ENCODE assay signal across 8 mouse cellular contexts in the genomic region with DNA sequence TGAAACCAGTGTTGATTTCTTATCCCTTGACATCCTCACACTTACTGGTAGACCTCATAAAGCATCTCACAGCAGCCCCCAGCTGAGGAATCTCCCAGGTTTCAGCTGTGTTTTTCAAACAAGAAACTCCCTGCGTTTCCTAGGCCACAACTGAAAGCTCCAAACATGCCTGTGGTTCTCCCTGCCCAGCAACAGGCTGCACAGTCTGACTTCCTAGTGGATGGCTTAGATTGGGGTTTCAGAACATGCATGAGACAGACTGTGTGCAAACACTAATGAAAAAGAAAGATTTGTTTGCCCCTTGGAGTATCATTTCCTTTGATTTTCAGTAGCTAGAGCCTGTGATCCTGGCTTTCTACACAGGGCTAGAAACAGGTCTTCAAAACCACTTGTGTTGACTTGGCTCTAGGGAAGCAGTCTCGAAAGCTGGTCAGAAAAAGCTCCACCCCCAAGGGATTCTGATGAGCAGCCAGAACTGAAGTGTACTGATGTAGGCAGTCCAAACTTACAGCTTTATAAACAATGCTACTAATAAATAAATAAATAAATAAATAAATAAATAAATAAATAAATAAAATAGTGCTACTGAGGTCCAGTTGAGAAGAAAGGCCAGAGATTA. TPM values are rescaled to one million over a fixed set of nuclear protein-coding genes. Genes with fewer than 3 reads are reported as not detected.
DNase-seq lines count a peak whose midpoint lies in the region; ATAC-seq and TF ChIP-seq lines count a peak whose summit lies in the region.

A gene (minus strand): TSS at position 68 of the 619 bp plus-strand sequence.

- H3K9ac ChIP-seq in kidney, postnatal 0 days (ENCODE audit: low read depth, low read length) = no peak within 1 kb of the TSS
- H3K9ac ChIP-seq in stomach, embryonic 15.5 days = no peak within 1 kb of the TSS

- no peak within 1 kb of the TSS for H3K4me2 ChIP-seq in kidney, postnatal 0 days (ENCODE audit: low read length)
- H3K4me2 ChIP-seq in stomach, embryonic 15.5 days = no peak within 1 kb of the TSS

- H3K27me3 ChIP-seq in kidney, postnatal 0 days (ENCODE audit: insufficient read depth, low read length) = no peaks in the 10 kb centered on the region
- H3K27me3 ChIP-seq in heart, embryonic 10.5 days (ENCODE audit: insufficient read depth, poor library complexity, severe bottlenecking) = no peaks in the 10 kb centered on the region
- H3K27me3 ChIP-seq in stomach, embryonic 15.5 days (replicated peaks) = no peaks in the 10 kb centered on the region

- no peak within 1 kb of the TSS for H3K4me3 ChIP-seq in kidney, postnatal 0 days (replicated peaks; ENCODE audit: low read depth, low read length)
- H3K4me3 ChIP-seq in heart, embryonic 10.5 days = no peak within 1 kb of the TSS
- no peak within 1 kb of the TSS for H3K4me3 ChIP-seq in stomach, embryonic 15.5 days (replicated peaks)

- DNase-seq in kidney, postnatal 0 days (ENCODE audit: low spot score) = peak; percentile 45
- DNase-seq in kidney, adult 18-20 months = no peak
- DNase-seq in adrenal gland, postnatal 14 days = no peak
- DNase-seq in heart, embryonic 10.5 days (ENCODE audit: low spot score) = no peak
- no peak for DNase-seq in layer of hippocampus, postnatal 25 days (ENCODE audit: extremely low spot score in 1 of 2, low spot score in 1 of 2)
- DNase-seq in ovary, postnatal 10 days (ENCODE audit: low spot score) = no peak
- DNase-seq in B cell, adult 2 months = no peak

- no peak within 1 kb of the TSS for H3K27ac ChIP-seq in kidney, postnatal 0 days
- H3K27ac ChIP-seq in heart, embryonic 10.5 days = no peak within 1 kb of the TSS
- no peak within 1 kb of the TSS for H3K27ac ChIP-seq in stomach, embryonic 15.5 days

- no peaks in the 10 kb centered on the region for H3K9me3 ChIP-seq in kidney, postnatal 0 days (replicated peaks; ENCODE audit: low read length)
- H3K9me3 ChIP-seq in heart, embryonic 10.5 days = no peaks in the 10 kb centered on the region
- H3K9me3 ChIP-seq in stomach, embryonic 15.5 days = no peaks in the 10 kb centered on the region

- no peaks in the 10 kb centered on the region for H3K4me1 ChIP-seq in kidney, postnatal 0 days (replicated peaks; ENCODE audit: insufficient read depth, low read length)
- no peaks in the 10 kb centered on the region for H3K4me1 ChIP-seq in heart, embryonic 10.5 days
- H3K4me1 ChIP-seq in stomach, embryonic 15.5 days = no peaks in the 10 kb centered on the region

- no peak for ATAC-seq in kidney, postnatal 0 days (replicated peaks; ENCODE audit: low FRiP score, low read depth)
- ATAC-seq in stomach, embryonic 15.5 days (ENCODE audit: insufficient read depth, low FRiP score, low read depth) = no peak

- no peak for TF ChIP-seq CTCF in kidney, postnatal 0 days (IDR thresholded peaks at IDR 0.05; ENCODE audit: low read depth)

- H3K36me3 ChIP-seq in kidney, postnatal 0 days (ENCODE audit: insufficient read depth, low read length) = no peaks in the 10 kb centered on the region
- no peaks in the 10 kb centered on the region for H3K36me3 ChIP-seq in heart, embryonic 10.5 days
- no peaks in the 10 kb centered on the region for H3K36me3 ChIP-seq in stomach, embryonic 15.5 days

- 62% methylated on average over 2 of the region's 2 CpGs for whole genome bisulfite sequencing in kidney, postnatal 0 days
- WGBS in heart, embryonic 10.5 days = 68% methylated on average over 2 of the region's 2 CpGs
- 58% methylated on average over 2 of the region's 2 CpGs for WGBS in stomach, embryonic 15.5 days

RNA-seq across cellular contexts. Expression of the gene that starts here (rescaled TPM):
- polyA plus RNA-seq in kidney, postnatal 0 days (2015; fragmentation: Nextera tagmentation; extraction: Ambion mirVana) = 386 and 407 TPM in 2 replicates
- 48.1 and 52.2 TPM in 2 replicates for total RNA-seq in adrenal gland, postnatal 14 days (2021)
- 27.3 and 78.6 TPM in 2 replicates for polyA plus RNA-seq in heart, embryonic 10.5 days (2016; fragmentation: Nextera tagmentation; extraction: Ambion mirVana)
- total RNA-seq in layer of hippocampus, postnatal 25 days (2021) = 10 to 100 TPM; 11.0 to 12.9 TPM
- polyA plus RNA-seq in stomach, embryonic 15.5 days (2015; fragmentation: Nextera tagmentation; extraction: Ambion mirVana) = 56.8 and 63.4 TPM in 2 replicates
